Mouse (Mus musculus) heart, postnatal 0 days (tissue): Measurements from ENCODE around the gene Ccl1.

Experiments used
- CTCF ChIP-seq: IDR thresholded peaks from 2 replicates; pipeline ENCODE4 v1.5.1; 2016; ENCODE audit warnings: antibody characterized with exemption, control low read depth, low read depth
- EP300 ChIP-seq: IDR thresholded peaks from 2 replicates; pipeline ENCODE4 v1.6.1; 2016; ENCODE audit warnings: antibody characterized with exemption, low read depth

- TF ChIP-seq CTCF (peak; percentile 44), EP300 (no peak)
Measured at GRCm38 (mm10) chr11:82255601-82256000, 49.9 kb downstream of the Ccl1 start.
